Mouse (Mus musculus): ENCODE results near the gene Stx18. TPM values are rescaled to one million over a fixed set of nuclear protein-coding genes. Genes with fewer than 3 reads are reported as not detected.

Gene Stx18
- total and polyA plus RNA-seq, 2 experiments from 2014 or later = 25.2 to 31.8 TPM

GRCm38 (mm10) chr5:38146524-38146923, 108.0 kb downstream of the Stx18 start:
- no peak overlapping the region for H3K4me3 ChIP-seq (ENCODE audit: low read length)
- ATAC-seq (no peak), DNase-seq (ENCODE audit: low spot score) (no peak)
- H3K27ac ChIP-seq = no peak overlapping the region
- H3K4me2 ChIP-seq (ENCODE audit: low read depth, low read length) = no peak overlapping the region
- peaks cover 59% of the 10 kb centered on the region for H3K36me3 ChIP-seq (ENCODE audit: insufficient read depth, low read length)
- 80% methylated on average over 6 of the region's 6 CpGs for WGBS
- no peak for TF ChIP-seq CTCF (IDR thresholded peaks at IDR 0.05; ENCODE audit: low read depth)
- H3K9ac ChIP-seq (replicated peaks; ENCODE audit: low read length) = no peak overlapping the region
- H3K27me3 ChIP-seq (ENCODE audit: insufficient read depth, low read length) = no peaks in the 10 kb centered on the region
- H3K4me1 ChIP-seq (ENCODE audit: insufficient read depth, low read length) = 0 out of 2 replicates have a peak, but pooled peaks cover 3% of the 10 kb centered on the region
- no peaks in the 10 kb centered on the region for H3K9me3 ChIP-seq (ENCODE audit: low read length)

- Histone ChIP-seq H3K4me2 (ENCODE audit: low read depth, low read length) (peak overlapping the region; percentile 13; the same call in 1 of the 2 replicates), H3K4me1 (ENCODE audit: insufficient read depth, low read length) (peaks cover 22% of the 10 kb centered on the region; the same call in 1 of the 2 replicates), H3K4me3 (ENCODE audit: low read length) (no peak overlapping the region), H3K9ac (replicated peaks; ENCODE audit: low read length) (no peak overlapping the region), H3K36me3 (ENCODE audit: insufficient read depth, low read length) (peaks cover 50% of the 10 kb centered on the region), H3K27ac (no peak overlapping the region), H3K27me3 (ENCODE audit: insufficient read depth, low read length) (no peaks in the 10 kb centered on the region), H3K9me3 (ENCODE audit: low read length) (no peaks in the 10 kb centered on the region)
- 38% methylated on average over 3 of the region's 3 CpGs for WGBS
- DNase-seq (ENCODE audit: low spot score) = peak; percentile 56
- peak; percentile 46; the same call in 1 of the 2 replicates for ATAC-seq
- no peak for TF ChIP-seq CTCF (IDR thresholded peaks at IDR 0.05; ENCODE audit: low read depth)
Observed at GRCm38 (mm10) chr5:38151264-38151663, 112.7 kb downstream of the Stx18 start.

- TF ChIP-seq CTCF (IDR thresholded peaks at IDR 0.05; ENCODE audit: low read depth) = no peak
- Histone ChIP-seq H3K4me1 (ENCODE audit: insufficient read depth, low read length) (peaks cover 34% of the 10 kb centered on the region; the same call in 1 of the 2 replicates), H3K9ac (replicated peaks; ENCODE audit: low read length) (no peak overlapping the region), H3K4me2 (ENCODE audit: low read depth, low read length) (peak overlapping the region; percentile 13; the same call in 1 of the 2 replicates), H3K27me3 (ENCODE audit: insufficient read depth, low read length) (no peaks in the 10 kb centered on the region), H3K27ac (peak overlapping the region; percentile 41; the same call in 1 of the 2 replicates), H3K4me3 (ENCODE audit: low read length) (no peak overlapping the region), H3K36me3 (ENCODE audit: insufficient read depth, low read length) (peaks cover 48% of the 10 kb centered on the region), H3K9me3 (ENCODE audit: low read length) (no peaks in the 10 kb centered on the region)
- WGBS = 56% methylated on average over 10 of the region's 10 CpGs
- ATAC-seq = no peak
- DNase-seq (ENCODE audit: low spot score) = no peak
Observed at GRCm38 (mm10) chr5:38152201-38153108, 113.9 kb downstream of the Stx18 start.

- Histone ChIP-seq H3K4me1 (ENCODE audit: insufficient read depth, low read length) (peaks cover 35% of the 10 kb centered on the region; the same call in 1 of the 2 replicates), H3K36me3 (ENCODE audit: insufficient read depth, low read length) (peaks cover 42% of the 10 kb centered on the region), H3K9ac (replicated peaks; ENCODE audit: low read length) (no peak overlapping the region), H3K27ac (no peak overlapping the region), H3K4me3 (ENCODE audit: low read length) (no peak overlapping the region), H3K4me2 (ENCODE audit: low read depth, low read length) (peak overlapping the region; percentile 24; the same call in 1 of the 2 replicates), H3K27me3 (ENCODE audit: insufficient read depth, low read length) (no peaks in the 10 kb centered on the region), H3K9me3 (ENCODE audit: low read length) (no peaks in the 10 kb centered on the region)
- DNase-seq (ENCODE audit: low spot score) (no peak), ATAC-seq (no peak)
- WGBS = 73% methylated on average over 5 of the region's 5 CpGs
- TF ChIP-seq CTCF (IDR thresholded peaks at IDR 0.05; ENCODE audit: low read depth) = no peak
Observed at GRCm38 (mm10) chr5:38153636-38154035, 115.1 kb downstream of the Stx18 start.

- H3K36me3 ChIP-seq (ENCODE audit: insufficient read depth, low read length) = peaks cover 27% of the 10 kb centered on the region
- ATAC-seq (no peak), DNase-seq (ENCODE audit: low spot score) (no peak)
- TF ChIP-seq CTCF (IDR thresholded peaks at IDR 0.05; ENCODE audit: low read depth) = no peak
- peak overlapping the region; percentile 97 for H3K9ac ChIP-seq (replicated peaks; ENCODE audit: low read length)
- H3K9me3 ChIP-seq (ENCODE audit: low read length) = no peaks in the 10 kb centered on the region
- H3K27ac ChIP-seq = peak overlapping the region; percentile 97
- H3K27me3 ChIP-seq (ENCODE audit: insufficient read depth, low read length) = no peaks in the 10 kb centered on the region
- peak overlapping the region; percentile 85 for H3K4me2 ChIP-seq (ENCODE audit: low read depth, low read length)
- WGBS = 19% methylated on average over 9 of the region's 9 CpGs
- H3K4me3 ChIP-seq (ENCODE audit: low read length) = peak overlapping the region; percentile 75
- peaks cover 32% of the 10 kb centered on the region for H3K4me1 ChIP-seq (ENCODE audit: insufficient read depth, low read length)
Observed at GRCm38 (mm10) chr5:38157481-38158020, 119.0 kb downstream of the Stx18 start.

GRCm38 (mm10) chr5:38158501-38158946, 120.0 kb downstream of the Stx18 start:
- Histone ChIP-seq H3K4me1 (ENCODE audit: insufficient read depth, low read length) (peaks cover 29% of the 10 kb centered on the region), H3K4me2 (ENCODE audit: low read depth, low read length) (peak overlapping the region; percentile 85), H3K4me3 (ENCODE audit: low read length) (peak overlapping the region; percentile 75), H3K9me3 (ENCODE audit: low read length) (no peaks in the 10 kb centered on the region), H3K36me3 (ENCODE audit: insufficient read depth, low read length) (peaks cover 27% of the 10 kb centered on the region), H3K27me3 (ENCODE audit: insufficient read depth, low read length) (no peaks in the 10 kb centered on the region), H3K9ac (replicated peaks; ENCODE audit: low read length) (peak overlapping the region; percentile 97), H3K27ac (peak overlapping the region; percentile 97)
- DNase-seq (ENCODE audit: low spot score) (peak; percentile 74), ATAC-seq (peak; percentile 65)
- under 1% methylated on average over 17 of the region's 17 CpGs for WGBS
- no peak for TF ChIP-seq CTCF (IDR thresholded peaks at IDR 0.05; ENCODE audit: low read depth)
